Mouse (Mus musculus) induced T-regulatory cell, adult 2 months (primary cell): ENCODE data around the gene Hrh2.

Experiments used
- DNase-seq: peaks from one replicate; pipeline ENCODE4 v3.0.0-alpha.2; 2012; ENCODE audit warnings: low read depth

Hrh2 gene

DNA sequence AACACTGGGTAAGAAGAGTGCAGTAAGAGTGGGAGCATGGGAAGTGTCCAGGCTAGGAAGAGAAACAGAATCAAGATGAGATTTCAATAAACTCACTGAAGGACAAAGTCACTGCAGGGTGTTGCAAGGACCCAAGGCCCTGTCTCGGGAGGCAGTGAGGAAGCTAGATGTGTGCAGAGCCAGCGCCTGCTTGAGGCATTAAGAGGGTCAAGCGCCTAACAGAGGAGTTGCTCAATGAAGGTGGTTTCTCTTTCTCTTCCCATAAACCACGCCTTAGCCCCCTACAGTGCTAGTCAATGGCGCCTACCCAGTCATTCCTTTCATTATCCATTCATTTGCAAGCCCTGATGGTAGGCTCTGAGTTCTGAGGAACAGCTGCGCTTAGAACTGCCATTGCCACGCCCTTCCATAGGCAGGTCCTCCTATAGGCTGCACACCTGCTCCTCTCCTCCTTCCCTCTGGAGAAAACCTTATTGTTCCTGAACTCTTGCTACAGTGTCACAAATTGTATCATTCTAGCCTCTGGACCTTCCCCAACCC is 23.9 kb downstream of the Hrh2 start:
- DNase-seq, result no peak

GRCm38 (mm10) chr13:54218341-54218740 is 26.4 kb downstream of the Hrh2 start:
- no peak for DNase-seq

DNA sequence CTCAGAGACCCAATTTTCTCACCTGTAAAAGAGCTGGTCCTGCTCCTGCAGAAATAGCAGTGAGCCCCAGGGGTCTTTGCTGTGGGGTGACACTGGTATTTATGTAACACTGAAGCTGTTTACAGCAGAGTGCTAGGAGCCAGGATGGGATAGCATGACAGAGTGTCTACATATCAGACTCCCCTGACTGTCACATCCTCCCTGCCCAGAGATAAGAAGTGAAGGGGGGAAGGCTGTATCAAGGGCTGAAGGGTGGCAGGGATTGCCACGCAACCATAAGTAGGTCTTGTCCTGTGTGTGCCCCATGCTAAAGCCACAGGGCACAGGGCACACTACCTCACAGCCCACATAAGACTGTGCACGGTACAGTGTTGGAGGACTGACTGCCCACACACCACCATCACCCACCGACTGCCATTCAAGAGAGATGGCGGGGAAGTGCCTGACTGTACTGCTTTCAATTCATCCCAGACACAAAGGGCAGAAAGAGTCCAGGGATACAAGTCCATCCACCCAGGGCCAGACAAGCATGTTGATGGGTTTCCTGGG is 29.8 kb downstream of the Hrh2 start:
- no peak for DNase-seq

DNA sequence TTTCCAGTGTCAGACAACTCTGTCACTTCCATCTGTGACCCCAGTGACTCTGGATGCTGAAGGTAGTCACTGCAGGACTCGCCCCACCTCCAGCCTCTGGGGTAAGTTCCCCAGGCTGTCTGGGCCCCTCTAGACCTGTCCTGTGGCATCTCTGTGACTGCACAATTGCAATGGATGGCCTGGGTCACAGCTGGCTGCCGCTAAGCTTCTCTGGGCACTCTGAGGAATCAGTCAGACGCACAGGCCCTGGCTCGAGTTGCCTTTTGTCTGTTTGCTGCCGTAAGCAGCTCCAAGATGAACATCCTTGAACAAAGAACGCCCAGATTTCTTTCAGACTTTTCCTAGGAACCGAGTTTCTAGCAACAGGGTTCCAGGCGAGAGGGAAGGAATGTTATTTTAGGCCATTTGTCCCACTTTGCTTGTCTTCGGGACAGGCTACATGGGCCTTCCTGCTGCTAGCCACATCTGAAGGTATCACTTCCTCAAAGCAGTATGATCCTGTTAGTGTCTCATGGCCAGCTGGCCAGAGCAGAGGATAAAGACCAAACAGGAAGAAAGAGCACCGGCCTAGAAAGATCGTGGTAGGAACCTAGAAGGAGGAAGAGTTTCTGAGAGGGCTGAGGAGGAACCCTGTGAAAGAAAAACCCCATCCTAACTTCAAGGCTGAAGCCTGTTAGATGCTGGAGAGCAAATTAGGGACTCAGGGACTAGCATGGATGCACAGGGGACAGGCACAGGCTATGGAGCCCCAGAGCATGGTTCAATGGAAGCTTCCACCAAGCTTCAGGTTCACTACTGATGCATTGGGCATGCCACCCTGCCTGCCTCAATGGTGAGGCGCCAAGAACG is 31.2 kb downstream of the Hrh2 start:
- no peak for DNase-seq

DNA sequence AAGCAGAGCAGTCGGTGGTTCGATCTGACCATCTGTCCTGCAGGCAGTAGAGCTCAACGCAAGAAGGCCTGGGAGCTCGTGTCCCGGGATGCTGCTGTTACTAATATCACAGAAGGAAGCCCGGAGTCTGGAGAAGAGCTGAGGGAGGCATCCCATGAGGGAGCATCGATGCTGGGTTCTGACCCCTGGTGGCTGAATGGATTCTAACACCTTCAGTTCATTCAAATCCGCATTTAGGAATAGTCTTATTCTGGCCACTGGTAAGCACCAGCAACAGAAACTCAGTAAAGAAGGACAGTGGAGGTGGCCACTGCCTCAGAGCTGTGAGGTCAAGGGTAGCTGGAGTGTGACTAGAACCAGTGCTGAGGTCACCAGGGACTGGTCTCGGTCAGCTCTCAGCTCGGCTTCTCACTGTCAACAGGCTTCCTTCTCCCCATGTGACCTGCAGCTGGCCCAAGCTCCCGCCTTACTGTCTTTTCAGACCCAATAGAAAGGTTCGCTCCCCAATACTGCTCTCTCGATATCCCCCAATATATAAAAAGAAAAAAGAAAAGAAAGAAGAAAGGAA is 36.1 kb downstream of the Hrh2 start:
- DNase-seq, result peak; percentile 57

DNA sequence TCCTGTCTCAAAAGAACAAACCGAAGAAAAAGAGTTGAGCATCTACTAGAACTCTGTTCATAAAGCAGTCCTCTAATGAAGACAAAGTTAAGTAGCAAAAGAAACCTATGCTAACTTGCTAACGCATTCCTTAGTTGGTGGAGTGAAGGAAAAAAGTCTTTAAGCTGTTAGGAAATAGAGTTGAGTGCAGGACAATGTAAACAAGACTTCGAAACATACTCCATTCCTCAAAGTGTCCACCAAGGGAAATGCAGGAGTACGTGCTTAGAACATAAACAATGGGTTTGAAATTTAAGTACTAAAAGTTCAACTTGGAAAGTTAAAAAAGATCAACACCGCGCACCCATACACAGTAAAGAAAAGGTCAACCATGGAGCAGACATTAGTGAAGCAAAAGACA is 38.2 kb downstream of the Hrh2 start:
- DNase-seq, result no peak

GRCm38 (mm10) chr13:54231868-54232267 is 39.9 kb downstream of the Hrh2 start:
- DNase-seq, result no peak

DNA sequence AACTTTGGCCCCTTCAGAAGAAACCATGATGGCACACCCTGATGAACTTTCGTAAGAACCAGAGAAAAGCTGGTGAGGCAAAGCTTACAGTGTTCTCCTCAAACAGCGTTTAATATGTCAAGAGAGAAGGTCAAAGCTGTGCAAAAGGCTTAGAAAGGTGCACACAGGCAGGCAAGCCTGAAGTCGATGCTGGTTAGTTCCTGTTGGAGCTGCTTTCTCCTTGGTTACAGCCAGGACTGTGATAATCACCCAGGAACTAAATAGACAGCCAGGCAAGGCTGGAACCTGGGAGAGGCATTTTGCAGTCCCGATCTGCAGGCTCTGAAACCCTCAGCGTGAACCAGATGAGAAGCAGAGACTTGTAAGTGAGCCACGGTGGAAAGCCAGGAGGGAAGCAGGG is 45.6 kb downstream of the Hrh2 start:
- no peak for DNase-seq

GRCm38 (mm10) chr13:54238585-54239323 is 46.8 kb downstream of the Hrh2 start:
- no peak for DNase-seq

GRCm38 (mm10) chr13:54242380-54242779 is 50.5 kb downstream of the Hrh2 start:
- DNase-seq, result peak; percentile 80

- DNase-seq, result no peak
Observed at GRCm38 (mm10) chr13:54245204-54245603, 53.3 kb downstream of the Hrh2 start.

DNA sequence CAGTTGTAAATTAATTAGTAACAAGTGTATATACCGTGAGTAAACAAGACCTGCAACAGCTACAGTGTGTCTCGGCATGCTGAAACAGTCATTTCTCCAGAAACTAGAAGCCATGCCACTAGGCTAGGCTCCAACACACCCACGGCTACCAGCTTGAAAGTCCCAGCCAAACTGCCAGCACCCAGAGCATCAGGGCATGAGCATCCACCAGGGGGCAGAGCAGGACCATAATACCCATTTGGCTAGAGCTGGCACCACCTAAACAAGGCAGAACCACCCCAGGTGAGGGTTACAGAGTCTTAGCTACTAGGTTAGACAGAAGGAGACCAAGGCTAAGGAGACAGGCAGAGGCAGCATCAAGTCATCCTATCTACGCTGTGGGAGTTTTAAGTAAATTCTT is 55.6 kb downstream of the Hrh2 start:
- DNase-seq, result peak; percentile 78

GRCm38 (mm10) chr13:54248436-54248995 is 56.6 kb downstream of the Hrh2 start:
- no peak for DNase-seq

DNA sequence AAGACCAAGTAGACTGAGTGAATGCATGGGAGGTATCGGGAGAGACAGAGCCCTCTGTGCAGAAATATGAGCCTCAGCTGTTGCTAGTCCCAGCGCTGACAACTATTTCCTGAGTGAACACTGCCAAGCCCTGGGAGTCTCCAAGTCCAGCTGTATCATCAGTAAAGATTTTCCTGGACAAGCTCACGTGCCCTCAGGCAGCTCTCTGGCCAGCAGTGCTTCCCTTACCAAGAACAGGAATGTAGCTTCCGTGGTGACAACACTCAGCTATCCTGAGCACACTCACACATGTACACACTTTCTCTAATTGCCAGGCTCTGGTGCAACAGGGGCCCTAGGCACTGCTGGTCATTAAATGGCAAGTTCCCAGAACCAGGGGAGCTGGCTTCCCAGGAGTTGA is 57.1 kb downstream of the Hrh2 start:
- no peak for DNase-seq

DNA sequence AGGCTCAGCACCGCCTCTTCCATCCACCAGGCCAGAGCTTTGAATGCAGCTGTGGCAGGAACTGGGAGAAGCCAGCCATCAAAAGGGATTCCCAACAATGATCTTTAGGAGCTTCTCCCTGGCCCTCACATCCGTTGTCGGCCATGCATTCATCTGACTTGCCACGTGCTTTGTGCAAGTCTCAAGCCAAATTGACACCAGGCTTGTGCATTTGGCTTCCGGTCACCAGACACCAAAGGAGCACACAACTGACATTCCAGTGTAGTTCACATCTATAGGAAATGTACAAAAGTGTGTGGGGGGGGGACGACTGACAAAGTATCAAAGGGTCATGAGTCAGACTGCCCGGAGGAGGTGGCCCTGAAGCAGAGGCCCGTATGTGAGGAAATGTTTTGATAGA is 58.4 kb downstream of the Hrh2 start:
- no peak for DNase-seq

- no peak for DNase-seq
Observed at GRCm38 (mm10) chr13:54251541-54252225, 59.8 kb downstream of the Hrh2 start.

DNA sequence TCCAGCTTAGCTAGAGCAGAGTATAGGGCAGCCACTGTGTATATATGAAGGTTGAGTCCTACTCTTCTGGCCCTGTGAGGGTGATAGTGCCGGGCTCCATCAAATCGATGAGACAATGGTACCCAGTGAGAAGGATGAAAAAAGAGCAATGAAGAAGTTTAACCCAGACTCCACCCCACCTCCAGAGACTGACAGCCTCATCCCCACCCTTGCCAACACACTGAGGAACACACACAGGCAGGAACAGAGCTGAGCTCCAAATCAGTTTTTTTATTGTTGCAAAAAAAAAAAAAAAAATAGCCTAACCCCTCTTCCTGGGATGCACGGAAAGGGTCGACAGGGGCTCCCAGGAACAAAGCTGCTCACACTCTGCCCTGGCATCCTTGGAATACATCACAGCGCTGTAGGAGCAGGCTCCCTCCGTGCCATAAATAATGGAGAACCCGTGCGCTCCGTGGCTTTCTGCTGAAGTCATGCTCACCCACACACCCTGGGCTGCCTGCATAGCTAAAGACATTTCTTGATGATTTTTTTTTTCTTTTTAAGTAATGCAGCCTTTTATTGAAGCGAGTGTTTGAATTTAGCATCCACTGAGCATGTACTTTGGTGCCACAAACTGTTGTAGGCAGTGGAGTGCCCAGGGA is 65.8 kb downstream of the Hrh2 start:
- no peak for DNase-seq

GRCm38 (mm10) chr13:54258231-54258743 is 66.4 kb downstream of the Hrh2 start:
- no peak for DNase-seq

- DNase-seq, result no peak
Observed at GRCm38 (mm10) chr13:54260318-54260717, 68.4 kb downstream of the Hrh2 start.

DNA sequence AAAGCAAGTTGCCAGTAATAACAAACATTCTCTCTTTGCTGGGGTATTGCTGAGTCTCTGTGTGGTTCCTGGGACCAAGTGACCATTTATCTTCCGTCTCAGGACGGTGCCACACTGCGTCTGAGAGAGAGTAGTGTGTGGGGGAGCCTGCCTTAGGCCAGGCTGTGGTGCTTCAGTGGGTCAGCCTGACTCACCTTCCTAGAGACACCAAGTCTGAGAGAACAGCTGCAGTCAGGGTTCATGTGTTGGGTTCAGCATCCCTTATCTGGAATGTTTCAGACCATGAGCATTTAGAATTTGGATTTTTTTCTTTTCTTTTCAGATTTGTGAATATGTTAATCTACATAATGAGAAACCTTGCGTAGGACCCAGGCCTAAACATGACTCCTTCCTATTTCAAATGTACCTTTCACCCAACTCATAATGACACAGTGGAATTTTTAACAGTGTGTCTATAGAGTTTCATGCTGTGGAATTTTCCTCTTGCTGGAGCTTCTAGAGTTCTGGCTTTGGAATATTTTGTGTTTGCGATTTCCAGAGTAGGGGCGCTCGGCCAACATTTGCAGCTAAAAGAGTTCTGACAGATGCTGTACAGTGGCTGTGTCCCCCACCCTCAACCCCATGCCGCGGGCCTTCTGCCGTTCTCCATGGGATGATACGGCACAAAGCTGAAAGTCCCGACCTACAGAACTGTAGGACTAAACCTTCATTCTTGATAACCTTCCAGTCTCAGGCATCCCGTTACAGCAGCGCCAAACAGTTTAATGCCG is 71.0 kb downstream of the Hrh2 start:
- no peak for DNase-seq
